Mouse (Mus musculus): ENCODE data around the gene Tmem145.

DNA sequence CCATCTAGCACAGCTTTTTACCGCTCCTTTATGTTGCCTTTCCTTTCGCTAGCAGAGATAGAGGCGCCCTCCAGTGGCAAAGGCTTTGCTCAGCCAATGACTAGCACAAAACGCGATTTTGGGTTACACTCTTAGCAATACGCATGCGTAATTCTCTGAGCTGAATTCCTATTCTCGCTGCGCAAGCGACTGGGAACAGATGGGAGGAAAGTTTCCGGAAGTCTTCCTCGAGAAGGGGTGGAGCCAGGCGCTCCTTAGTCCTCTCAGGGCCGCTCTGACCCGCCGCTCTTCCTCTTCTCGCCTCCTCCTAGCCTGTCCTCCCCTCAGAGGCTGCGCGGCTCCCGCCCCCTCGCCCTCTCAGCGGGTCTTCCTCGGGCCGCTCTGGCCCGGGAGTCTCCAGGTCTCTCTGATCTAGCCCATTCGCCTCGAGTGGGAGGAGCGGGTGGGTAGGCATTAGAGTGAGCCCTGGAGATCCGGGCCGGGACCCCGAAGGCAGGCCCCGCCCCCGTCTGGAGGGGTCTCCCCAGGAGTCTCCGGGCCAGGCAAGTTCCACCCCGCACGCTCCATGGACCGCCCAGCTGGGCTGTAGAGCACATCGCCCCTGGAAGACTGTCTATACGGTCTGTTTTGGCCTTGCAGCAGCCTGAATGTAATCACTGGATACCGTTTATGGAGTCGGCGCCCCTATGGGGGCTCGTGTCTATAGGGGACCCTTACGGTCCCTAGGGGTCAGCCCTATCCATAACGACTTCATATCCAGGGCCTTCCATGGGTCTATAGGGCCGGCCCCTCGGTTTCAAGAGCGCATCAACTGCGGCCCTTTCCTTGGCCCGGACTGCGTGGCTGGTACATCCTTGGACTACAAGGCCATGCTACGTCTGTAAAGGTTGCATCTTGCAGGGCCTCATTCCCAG, 10.9 kb downstream of the Tmem145 start, which contains the start of gene Megf8:
- TF ChIP-seq CTCF (IDR thresholded peaks at IDR 0.05; ENCODE audit: low read depth) = peak; percentile 89
- no peak for TF ChIP-seq EP300 (IDR thresholded peaks at IDR 0.05; ENCODE audit: low read depth)
